Mouse (Mus musculus) layer of hippocampus, adult 9-10 months (tissue): ENCODE results near the gene Ros1.

Source experiments
- DNase-seq: peaks from one replicate; pipeline ENCODE4 v3.0.0; 2022; ENCODE audit warnings: low spot score

Gene Ros1

DNA sequence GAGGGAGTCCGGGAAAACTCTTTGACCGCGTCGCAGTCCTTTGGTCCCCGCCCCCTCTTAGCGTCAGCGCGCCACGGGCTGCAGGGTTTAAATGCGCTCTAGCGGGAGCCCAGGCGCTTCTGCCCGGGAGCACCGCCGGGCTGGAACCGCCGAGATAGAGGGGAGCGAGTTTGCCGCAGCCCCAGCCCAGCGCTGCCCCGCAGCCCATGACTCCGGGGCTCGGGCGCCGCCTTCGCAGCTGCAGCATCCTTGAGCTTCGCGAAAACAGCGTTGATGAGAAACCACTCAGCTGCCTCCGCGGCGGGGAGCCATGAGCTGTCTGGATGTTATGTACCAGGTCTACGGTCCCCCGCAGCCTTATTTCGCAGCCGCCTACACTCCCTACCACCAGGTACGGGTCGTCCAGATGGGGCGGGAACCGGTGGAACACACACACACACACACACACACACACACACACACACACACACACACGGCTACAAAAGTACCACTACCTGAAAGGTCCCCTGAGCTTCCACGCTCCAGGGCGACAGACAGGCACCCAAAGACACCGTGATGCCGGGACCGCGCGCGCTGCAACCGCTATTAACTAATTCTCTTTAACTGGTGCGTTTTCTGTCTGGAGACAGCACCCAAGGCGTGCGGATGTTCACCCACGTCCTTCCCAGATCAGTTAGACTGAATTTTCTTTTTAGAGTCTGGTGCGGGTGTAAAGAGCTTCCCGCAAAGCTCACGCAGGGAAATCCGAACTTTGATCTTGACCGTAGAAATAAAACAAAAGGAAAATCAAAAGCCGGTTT, 172.4 kb downstream of the Ros1 start, which contains the start of gene Vgll2:
Gene Vgll2, plus strand, starts transcription at position 90 of the 800 bp plus-strand sequence.
- DNase-seq, result no peak

DNA sequence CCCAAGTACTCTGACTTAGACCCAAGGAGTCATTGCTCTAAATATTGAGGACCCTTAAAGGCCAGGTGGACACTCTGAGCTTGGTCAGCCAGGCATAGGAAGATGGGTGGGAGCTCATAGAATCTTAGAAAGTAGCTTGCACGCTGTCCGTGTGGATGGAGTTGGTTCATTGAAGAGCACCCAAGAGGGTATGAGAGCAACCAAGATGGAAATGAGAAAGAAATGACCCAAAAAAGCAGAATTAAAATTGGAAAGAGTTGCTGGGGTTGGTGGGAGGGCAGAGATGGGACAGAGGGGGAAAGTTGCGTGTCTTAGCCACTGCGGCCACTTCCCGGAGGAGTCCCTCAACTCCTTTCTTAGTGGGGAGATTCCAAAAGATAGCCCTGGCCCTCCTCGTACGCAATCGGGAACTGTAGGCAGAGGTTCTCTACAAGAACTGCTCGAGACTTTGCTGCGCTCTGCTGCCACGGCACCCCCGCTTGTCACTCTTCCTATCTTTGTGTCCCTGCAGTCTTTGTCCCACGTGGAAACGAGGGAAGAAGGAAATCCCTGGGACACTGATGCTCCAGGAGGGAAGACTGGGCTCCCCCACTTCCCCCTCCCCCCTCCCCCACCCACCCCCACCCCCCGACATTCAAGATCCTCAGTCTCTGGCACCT, 173.2 kb downstream of the Ros1 start:
- no peak for DNase-seq

DNA sequence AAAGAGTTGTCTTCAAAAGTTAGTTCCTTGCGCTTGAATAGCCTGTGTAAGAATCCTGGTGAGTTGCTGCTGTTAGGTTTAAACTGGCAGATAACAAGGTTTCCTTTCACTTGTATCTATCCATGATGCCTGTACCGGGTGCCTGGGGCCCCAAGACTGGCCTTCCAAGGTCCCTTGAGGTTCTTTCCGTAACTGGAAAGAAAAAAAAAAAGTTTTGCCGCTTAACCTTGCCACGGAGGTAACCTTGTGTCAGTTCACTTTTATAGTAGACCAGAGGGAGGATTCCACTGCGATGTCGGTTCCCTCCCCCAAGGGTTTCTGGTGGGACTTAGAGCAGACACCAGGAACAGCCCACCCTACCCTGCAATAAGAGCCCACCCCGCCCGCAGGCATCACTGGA, 173.8 kb downstream of the Ros1 start:
- DNase-seq, result no peak

DNA sequence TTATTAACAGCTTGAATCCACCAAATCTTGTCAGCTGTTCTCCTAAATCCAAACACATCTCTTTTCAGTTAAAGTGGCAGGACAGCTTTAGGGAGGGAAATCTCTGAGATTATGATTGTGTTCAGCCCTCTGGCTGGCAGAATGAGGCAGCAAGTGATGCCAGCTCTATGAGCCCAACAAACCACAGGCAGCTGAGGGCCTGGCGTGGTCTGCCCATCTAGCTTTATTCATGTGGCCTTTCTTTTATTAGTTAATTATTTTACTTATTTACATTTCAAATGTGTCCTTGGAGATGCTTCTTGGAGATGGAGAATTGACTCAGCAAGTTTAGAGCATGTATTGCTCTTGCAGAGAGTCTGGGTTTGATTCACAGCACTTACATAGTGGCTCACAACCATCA, 176.6 kb downstream of the Ros1 start:
- DNase-seq, result no peak
